Mouse (Mus musculus) adrenal gland, postnatal 14 days (tissue): ENCODE data around the gene Ybx3. TPM values are rescaled to one million over a fixed set of nuclear protein-coding genes. Genes with fewer than 3 reads are reported as not detected.

Experiments
- DNase-seq: peaks from one replicate; pipeline ENCODE4 v3.0.0; 2021; ENCODE audit warnings: mixed read lengths
- total RNA-seq: library from RNA; stranded (reverse); gene quantifications from 2 replicates; pipeline ENCODE4 v1.2.3, GENCODE M21; 2021

Gene Ybx3
- total RNA-seq, 1 experiment from 2014 or later: 249 TPM

- DNase-seq: no peak
Measured at GRCm38 (mm10) chr6:131338787-131339186, 49.5 kb downstream of the Ybx3 start.

DNA sequence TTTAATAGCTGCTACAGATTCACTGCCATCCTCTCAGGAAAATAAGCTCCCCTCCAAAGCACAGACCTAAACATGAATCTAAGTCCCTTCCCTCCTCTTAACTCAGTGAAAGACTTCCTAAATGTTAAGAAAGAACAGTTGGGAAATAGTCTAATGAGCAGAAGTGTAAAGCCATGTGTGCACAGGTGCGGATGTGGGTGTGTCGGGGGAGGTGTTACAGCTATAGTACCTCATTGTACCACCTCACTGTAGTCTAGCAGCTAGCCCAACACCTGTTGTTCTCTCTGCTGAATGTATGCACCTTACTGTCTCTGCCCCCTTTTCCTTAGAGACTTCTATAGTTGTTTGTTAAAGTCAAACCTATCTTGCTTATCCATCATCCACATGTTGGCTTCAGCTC, 61.2 kb downstream of the Ybx3 start:
- no peak for DNase-seq

GRCm38 (mm10) chr6:131321854-131322639, 66.2 kb downstream of the Ybx3 start:
- DNase-seq: no peak

DNA sequence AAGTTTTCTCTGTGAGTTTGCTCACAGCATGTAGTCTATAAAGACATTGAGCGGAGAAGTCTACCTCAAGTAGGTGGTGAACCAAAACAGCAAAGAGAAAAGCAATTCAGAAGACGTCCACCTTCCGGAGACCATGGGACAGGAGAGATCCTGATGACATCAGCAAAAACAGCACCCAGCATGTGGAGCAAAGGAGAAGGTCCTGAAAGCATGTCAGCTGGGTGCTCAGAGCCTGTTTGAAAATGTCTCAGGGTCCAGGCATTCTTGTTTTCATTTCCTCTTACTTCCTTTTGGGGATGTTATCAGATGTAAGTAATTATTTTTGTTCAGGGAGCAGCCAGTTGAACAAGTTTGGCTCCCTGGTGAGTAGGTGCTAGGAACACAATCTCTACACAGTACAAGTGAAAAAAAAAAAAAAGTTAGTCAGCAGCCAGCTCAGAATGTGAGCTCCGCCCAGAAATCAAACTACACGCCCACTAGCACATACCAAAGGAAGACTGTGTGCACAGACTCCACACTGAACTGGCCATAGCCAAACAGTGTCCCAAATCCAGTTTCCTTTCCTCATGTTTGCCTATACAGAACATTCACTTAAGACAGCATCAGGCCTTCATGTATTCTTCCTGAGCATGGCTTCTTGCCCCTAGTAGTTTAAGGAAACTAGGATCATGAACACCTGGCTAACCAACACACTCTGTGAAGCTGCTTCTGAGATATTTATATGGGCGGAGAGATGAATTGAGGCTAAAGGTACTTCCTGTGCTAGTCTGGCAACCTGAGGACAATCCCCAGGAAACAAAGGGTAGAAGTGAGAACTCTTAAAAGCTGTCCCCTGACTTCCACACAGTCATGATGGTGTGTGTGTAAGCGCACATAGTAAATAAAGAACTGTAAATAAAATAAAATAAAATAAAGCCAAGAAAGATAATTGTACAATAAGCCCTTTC, 71.8 kb downstream of the Ybx3 start:
- no peak for DNase-seq

Other genes with a start within 250 kb of the Ybx3 start
- 0.86 and 0.93 TPM in 2 replicates for gene Klra2, start 141.1 kb downstream of the Ybx3 start, total RNA-seq
- 15.3 and 15.5 TPM in 2 replicates for gene Magohb, start 95.2 kb downstream of the Ybx3 start, total RNA-seq
- 0.23 and 0.63 TPM in 2 replicates for gene Styk1, start 34.9 kb downstream of the Ybx3 start, total RNA-seq
- gene 5430401F13Rik, start 97.9 kb upstream of the Ybx3 start, total RNA-seq: not detected in 2 replicates
- gene Gm6619, start 97.9 kb upstream of the Ybx3 start, total RNA-seq: not detected in 2 replicates
- gene Tas2r130, start 242.4 kb upstream of the Ybx3 start, total RNA-seq: not detected in 2 replicates